17 mouse cellular contexts compared by ENCODE assay signal in the genomic region with DNA sequence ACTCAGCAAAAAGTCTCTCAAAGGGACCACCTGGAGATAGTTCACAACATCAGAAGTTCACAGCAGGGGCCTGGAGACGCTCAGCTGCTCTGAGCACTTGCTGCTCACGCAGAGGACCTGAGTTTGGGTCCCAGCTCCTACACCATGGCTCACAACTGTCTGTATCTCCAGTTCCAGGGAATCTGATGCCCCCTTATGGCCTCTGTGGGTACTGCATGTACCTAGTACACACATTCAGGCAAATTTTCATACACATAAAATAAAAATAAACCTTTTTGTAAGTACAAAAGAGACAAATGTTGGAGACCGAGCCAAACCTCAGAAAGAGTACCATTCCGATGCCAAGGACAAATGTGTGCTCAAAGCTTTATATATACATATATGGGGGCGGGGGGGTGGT. TPM values are rescaled to one million over a fixed set of nuclear protein-coding genes. Genes with fewer than 3 reads are reported as not detected.
DNase-seq lines count a peak whose midpoint lies in the region; ATAC-seq and TF ChIP-seq lines count a peak whose summit lies in the region.
"Had no signal": no experiment of that assay in that cellular context is flagged by ENCODE, and none has a peak within 500 bp of the region (broad histone marks: within the 10 kb centered on the region; RNA-seq: fewer than 3 reads in every experiment).

No protein-coding gene starts in this region.

- no peaks in the 10 kb centered on the region for H3K27me3 ChIP-seq in intestine, postnatal 0 days (replicated peaks; ENCODE audit: control insufficient read depth, insufficient read depth, low read length)
- no peaks in the 10 kb centered on the region for H3K27me3 ChIP-seq in intestine, embryonic 16.5 days (replicated peaks; ENCODE audit: control insufficient read depth, insufficient read depth, low read length)
- peaks cover 5% of the 10 kb centered on the region; the same call in 1 of the 2 replicates for H3K27me3 ChIP-seq in E14TG2a.4 (ENCODE audit: insufficient read depth, low read length)
- H3K27me3 ChIP-seq: embryonic facial prominence, embryonic 12.5 days had no signal

- H3K36me3 ChIP-seq in intestine, postnatal 0 days (ENCODE audit: control insufficient read depth, insufficient read depth): no peaks in the 10 kb centered on the region
- H3K36me3 ChIP-seq in intestine, embryonic 16.5 days (ENCODE audit: control insufficient read depth, insufficient read depth, low read length): no peaks in the 10 kb centered on the region
- H3K36me3 ChIP-seq in E14TG2a.4 (ENCODE audit: insufficient read depth, low read length): no peaks in the 10 kb centered on the region
- H3K36me3 ChIP-seq: embryonic facial prominence, embryonic 12.5 days; forebrain, embryonic 10.5 days had no signal

- 0 out of 2 replicates have a peak, but pooled peaks cover 2% of the 10 kb centered on the region for H3K9me3 ChIP-seq in intestine, postnatal 0 days (ENCODE audit: control insufficient read depth)
- H3K9me3 ChIP-seq in intestine, embryonic 16.5 days (ENCODE audit: control insufficient read depth, low read length): no peaks in the 10 kb centered on the region
- peaks cover 11% of the 10 kb centered on the region for H3K9me3 ChIP-seq in E14TG2a.4 (ENCODE audit: low read length)
- H3K9me3 ChIP-seq: embryonic facial prominence, embryonic 12.5 days; limb, embryonic 10.5 days had no signal

- H3K4me2 ChIP-seq in intestine, postnatal 0 days (replicated peaks; ENCODE audit: low read depth): no peak overlapping the region
- H3K4me2 ChIP-seq in intestine, embryonic 16.5 days (ENCODE audit: low read depth, low read length): no peak overlapping the region
- H3K4me2 ChIP-seq: embryonic facial prominence, embryonic 12.5 days had no signal

- H3K4me3 ChIP-seq in intestine, postnatal 0 days (ENCODE audit: low read depth, low read length): no peak overlapping the region
- no peak overlapping the region for H3K4me3 ChIP-seq in intestine, embryonic 16.5 days (ENCODE audit: low read length)
- no peak overlapping the region for H3K4me3 ChIP-seq in E14TG2a.4 (replicated peaks; ENCODE audit: low read length)
- H3K4me3 ChIP-seq: embryonic facial prominence, embryonic 12.5 days; forebrain, embryonic 10.5 days; limb, embryonic 10.5 days; myocyte had no signal

- peak; percentile 44 for TF ChIP-seq CTCF in intestine, postnatal 0 days (IDR thresholded peaks at IDR 0.05; ENCODE audit: low read depth)
- peak; percentile 62 for TF ChIP-seq CTCF in E14TG2a.4 (conservative IDR thresholded peaks at IDR 0.05; ENCODE audit: low read length)
- TF ChIP-seq CTCF in brain, embryonic 14.5 days (IDR thresholded peaks at IDR 0.05; ENCODE audit: borderline replicate concordance, extremely low read depth, insufficient read depth, insufficient read length): peak; percentile 20; the same call in 1 of the 2 replicates

- no peak overlapping the region for H3K9ac ChIP-seq in intestine, postnatal 0 days (ENCODE audit: low read depth, low read length)
- H3K9ac ChIP-seq in intestine, embryonic 16.5 days (ENCODE audit: low read depth, low read length): no peak overlapping the region
- H3K9ac ChIP-seq: embryonic facial prominence, embryonic 12.5 days had no signal

- H3K4me1 ChIP-seq in intestine, postnatal 0 days (replicated peaks; ENCODE audit: control insufficient read depth, insufficient read depth, low read length): no peaks in the 10 kb centered on the region
- no peaks in the 10 kb centered on the region for H3K4me1 ChIP-seq in intestine, embryonic 16.5 days (ENCODE audit: control insufficient read depth, insufficient read depth, low read length)
- H3K4me1 ChIP-seq in E14TG2a.4 (replicated peaks; ENCODE audit: low read depth, low read length): peaks cover 10% of the 10 kb centered on the region

- 95% methylated on average over 5 of the region's 5 CpGs for WGBS in intestine, postnatal 0 days
- 93% methylated on average over 5 of the region's 5 CpGs for whole genome bisulfite sequencing in intestine, embryonic 16.5 days

- peak; percentile 22 for DNase-seq in lung, postnatal 36 days
- no peak for DNase-seq in lung, postnatal 4 days
- DNase-seq in brain, embryonic 14.5 days (ENCODE audit: low read depth): no peak
- DNase-seq in c-Kit-positive CD71-positive TER-119-positive erythroid progenitor cells, embryonic 14.5 days (ENCODE audit: low spot score): no peak
- DNase-seq in frontal cortex, postnatal 36 days (ENCODE audit: low spot score in 2 of 2): no peak
- DNase-seq: adrenal gland, postnatal 14 days; cerebellum, postnatal 25 days; heart, postnatal 10 days; kidney, postnatal 10 days had no signal

- no peak for TF ChIP-seq POLR2A in brain, embryonic 14.5 days (IDR thresholded peaks at IDR 0.05; ENCODE audit: borderline replicate concordance, extremely low read depth, insufficient read depth, insufficient read length, poor library complexity, severe bottlenecking)

- no peak for ATAC-seq in intestine, postnatal 0 days
- ATAC-seq in intestine, embryonic 16.5 days: no peak
- ATAC-seq: hindbrain, embryonic 16.5 days had no signal

- no peak overlapping the region for H3K27ac ChIP-seq in intestine, postnatal 0 days (ENCODE audit: low read depth, low read length)
- H3K27ac ChIP-seq in intestine, embryonic 16.5 days (ENCODE audit: low read length): no peak overlapping the region
- H3K27ac ChIP-seq: embryonic facial prominence, embryonic 12.5 days; forebrain, embryonic 10.5 days had no signal

RNA-seq across cellular contexts. Expression of a gene that starts 44.1 kb away (rescaled TPM):
- 34.6 and 36.8 TPM in 2 replicates for polyA plus RNA-seq in intestine, postnatal 0 days (2015; fragmentation: Nextera tagmentation; extraction: Ambion mirVana)
- 58.6 and 59.8 TPM in 2 replicates for polyA plus RNA-seq in intestine, embryonic 16.5 days (2015; fragmentation: Nextera tagmentation; extraction: Ambion mirVana)
- 12.7 and 18.3 TPM in 2 replicates for polyA plus RNA-seq in brain, embryonic 14.5 days (2012; rRNA removed)
